Mouse (Mus musculus): ENCODE results near the gene Ccdc39. TPM values are rescaled to one million over a fixed set of nuclear protein-coding genes. Genes with fewer than 3 reads are reported as not detected.

Gene Ccdc39
- 22.8 TPM in 2 replicates for polyA plus RNA-seq (2015; fragmentation: Nextera tagmentation; extraction: Ambion mirVana)

- H3K9ac ChIP-seq (ENCODE audit: low read depth, low read length) = peak within 1 kb of the TSS; percentile 62
- H3K4me3 ChIP-seq (ENCODE audit: low read depth, low read length) = peak within 1 kb of the TSS; percentile 53
- H3K36me3 ChIP-seq (ENCODE audit: control insufficient read depth, insufficient read depth, low read length) = no peaks in the 10 kb centered on the region
- H3K4me1 ChIP-seq (ENCODE audit: control insufficient read depth, insufficient read depth, low read length) = peaks cover 12% of the 10 kb centered on the region
- 3% methylated on average over 26 of the region's 26 CpGs for WGBS
- no peaks in the 10 kb centered on the region for H3K27me3 ChIP-seq (ENCODE audit: control insufficient read depth, insufficient read depth, low read depth, low read length)
- peak within 1 kb of the TSS; percentile 58 for H3K27ac ChIP-seq (ENCODE audit: low read length)
- H3K4me2 ChIP-seq (ENCODE audit: low read length) = peak within 1 kb of the TSS; percentile 68
- peak; percentile 98 for ATAC-seq
- H3K9me3 ChIP-seq (replicated peaks; ENCODE audit: control insufficient read depth, low read length, poor library complexity, severe bottlenecking) = no peaks in the 10 kb centered on the region
These were observed at the start of gene Ccdc39 for GRCm38 (mm10) chr3:33843801-33844632. Gene Ccdc39 (minus strand): TSS chr3:33844310.

- H3K4me2 ChIP-seq (ENCODE audit: low read length) = no peak overlapping the region
- 95% methylated on average over 5 of the region's 5 CpGs for WGBS
These were observed 49.3 kb upstream of the Ccdc39 start for GRCm38 (mm10) chr3:33893433-33893832.

GRCm38 (mm10) chr3:33887438-33887837, 43.3 kb upstream of the Ccdc39 start:
- Histone ChIP-seq H3K4me2 (ENCODE audit: low read length) (no peak overlapping the region), H3K9ac (ENCODE audit: low read depth, low read length) (no peak overlapping the region), H3K27ac (ENCODE audit: low read length) (no peak overlapping the region), H3K4me1 (ENCODE audit: control insufficient read depth, insufficient read depth, low read length) (peaks cover 8% of the 10 kb centered on the region; the same call in 1 of the 2 replicates), H3K9me3 (replicated peaks; ENCODE audit: control insufficient read depth, low read length, poor library complexity, severe bottlenecking) (no peaks in the 10 kb centered on the region), H3K27me3 (ENCODE audit: control insufficient read depth, insufficient read depth, low read depth, low read length) (no peaks in the 10 kb centered on the region), H3K36me3 (ENCODE audit: control insufficient read depth, insufficient read depth, low read length) (no peaks in the 10 kb centered on the region), H3K4me3 (ENCODE audit: low read depth, low read length) (no peak overlapping the region)
- WGBS = 12% methylated on average over 8 of the region's 8 CpGs
- ATAC-seq = peak; percentile 37; the same call in 1 of the 2 replicates

More at GRCm38 (mm10) chr3:33893433-33893832, 49.3 kb upstream of the Ccdc39 start:
- Histone ChIP-seq H3K4me3 (ENCODE audit: low read depth, low read length) (no peak overlapping the region), H3K27ac (ENCODE audit: low read length) (no peak overlapping the region), H3K9ac (ENCODE audit: low read depth, low read length) (no peak overlapping the region), H3K4me1 (ENCODE audit: control insufficient read depth, insufficient read depth, low read length) (no peaks in the 10 kb centered on the region), H3K36me3 (ENCODE audit: control insufficient read depth, insufficient read depth, low read length) (no peaks in the 10 kb centered on the region), H3K27me3 (ENCODE audit: control insufficient read depth, insufficient read depth, low read depth, low read length) (no peaks in the 10 kb centered on the region), H3K9me3 (replicated peaks; ENCODE audit: control insufficient read depth, low read length, poor library complexity, severe bottlenecking) (no peaks in the 10 kb centered on the region)
- no peak for ATAC-seq

GRCm38 (mm10) chr3:33883105-33883504, 39.0 kb upstream of the Ccdc39 start:
- no peak overlapping the region for H3K4me3 ChIP-seq (ENCODE audit: low read depth, low read length)
- no peak overlapping the region for H3K9ac ChIP-seq (ENCODE audit: low read depth, low read length)
- no peak overlapping the region for H3K27ac ChIP-seq (ENCODE audit: low read length)
- no peak overlapping the region for H3K4me2 ChIP-seq (ENCODE audit: low read length)
- 75% methylated on average over 6 of the region's 6 CpGs for WGBS
- no peaks in the 10 kb centered on the region for H3K9me3 ChIP-seq (replicated peaks; ENCODE audit: control insufficient read depth, low read length, poor library complexity, severe bottlenecking)
- peaks cover 8% of the 10 kb centered on the region; the same call in 1 of the 2 replicates for H3K4me1 ChIP-seq (ENCODE audit: control insufficient read depth, insufficient read depth, low read length)
- H3K36me3 ChIP-seq (ENCODE audit: control insufficient read depth, insufficient read depth, low read length) = no peaks in the 10 kb centered on the region
- H3K27me3 ChIP-seq (ENCODE audit: control insufficient read depth, insufficient read depth, low read depth, low read length) = no peaks in the 10 kb centered on the region
- ATAC-seq = peak; percentile 73; the same call in 1 of the 2 replicates

- Histone ChIP-seq H3K27me3 (ENCODE audit: control insufficient read depth, insufficient read depth, low read depth, low read length) (no peaks in the 10 kb centered on the region), H3K9me3 (replicated peaks; ENCODE audit: control insufficient read depth, low read length, poor library complexity, severe bottlenecking) (no peaks in the 10 kb centered on the region), H3K4me3 (ENCODE audit: low read depth, low read length) (no peak overlapping the region), H3K36me3 (ENCODE audit: control insufficient read depth, insufficient read depth, low read length) (no peaks in the 10 kb centered on the region), H3K4me1 (ENCODE audit: control insufficient read depth, insufficient read depth, low read length) (peaks cover 8% of the 10 kb centered on the region; the same call in 1 of the 2 replicates), H3K27ac (ENCODE audit: low read length) (no peak overlapping the region), H3K9ac (ENCODE audit: low read depth, low read length) (no peak overlapping the region), H3K4me2 (ENCODE audit: low read length) (no peak overlapping the region)
- ATAC-seq = peak; percentile 57
- WGBS = 65% methylated on average over 2 of the region's 2 CpGs
These were observed 38.6 kb upstream of the Ccdc39 start for GRCm38 (mm10) chr3:33882695-33883094.

- Histone ChIP-seq H3K27ac (ENCODE audit: low read length) (no peak overlapping the region), H3K4me3 (ENCODE audit: low read depth, low read length) (no peak overlapping the region), H3K9me3 (replicated peaks; ENCODE audit: control insufficient read depth, low read length, poor library complexity, severe bottlenecking) (no peaks in the 10 kb centered on the region), H3K4me1 (ENCODE audit: control insufficient read depth, insufficient read depth, low read length) (no peaks in the 10 kb centered on the region; the same call in 1 of the 2 replicates), H3K27me3 (ENCODE audit: control insufficient read depth, insufficient read depth, low read depth, low read length) (no peaks in the 10 kb centered on the region), H3K4me2 (ENCODE audit: low read length) (no peak overlapping the region), H3K9ac (ENCODE audit: low read depth, low read length) (no peak overlapping the region), H3K36me3 (ENCODE audit: control insufficient read depth, insufficient read depth, low read length) (no peaks in the 10 kb centered on the region)
- 94% methylated on average over 6 of the region's 6 CpGs for WGBS
- ATAC-seq = no peak
These were observed 34.6 kb upstream of the Ccdc39 start for GRCm38 (mm10) chr3:33878661-33879060.

- Histone ChIP-seq H3K9ac (ENCODE audit: low read depth, low read length) (no peak overlapping the region), H3K36me3 (ENCODE audit: control insufficient read depth, insufficient read depth, low read length) (no peaks in the 10 kb centered on the region), H3K4me3 (ENCODE audit: low read depth, low read length) (no peak overlapping the region), H3K9me3 (replicated peaks; ENCODE audit: control insufficient read depth, low read length, poor library complexity, severe bottlenecking) (no peaks in the 10 kb centered on the region), H3K27me3 (ENCODE audit: control insufficient read depth, insufficient read depth, low read depth, low read length) (no peaks in the 10 kb centered on the region), H3K27ac (ENCODE audit: low read length) (no peak overlapping the region), H3K4me2 (ENCODE audit: low read length) (no peak overlapping the region), H3K4me1 (ENCODE audit: control insufficient read depth, insufficient read depth, low read length) (no peaks in the 10 kb centered on the region; the same call in 1 of the 2 replicates)
- WGBS = 72% methylated on average over 12 of the region's 12 CpGs
- ATAC-seq = no peak
These were observed 30.6 kb upstream of the Ccdc39 start for GRCm38 (mm10) chr3:33874456-33875286.

GRCm38 (mm10) chr3:33873837-33874236, 29.7 kb upstream of the Ccdc39 start:
- H3K4me3 ChIP-seq (ENCODE audit: low read depth, low read length) = no peak overlapping the region
- no peaks in the 10 kb centered on the region; the same call in 1 of the 2 replicates for H3K4me1 ChIP-seq (ENCODE audit: control insufficient read depth, insufficient read depth, low read length)
- no peak overlapping the region for H3K27ac ChIP-seq (ENCODE audit: low read length)
- no peak for ATAC-seq
- H3K27me3 ChIP-seq (ENCODE audit: control insufficient read depth, insufficient read depth, low read depth, low read length) = no peaks in the 10 kb centered on the region
- no peak overlapping the region for H3K4me2 ChIP-seq (ENCODE audit: low read length)
- 61% methylated on average over 7 of the region's 7 CpGs for WGBS
- no peaks in the 10 kb centered on the region for H3K36me3 ChIP-seq (ENCODE audit: control insufficient read depth, insufficient read depth, low read length)
- no peak overlapping the region for H3K9ac ChIP-seq (ENCODE audit: low read depth, low read length)
- no peaks in the 10 kb centered on the region for H3K9me3 ChIP-seq (replicated peaks; ENCODE audit: control insufficient read depth, low read length, poor library complexity, severe bottlenecking)
